Mouse (Mus musculus) yolk sac, embryonic 10.5 days (tissue): ENCODE results near the gene Galnt17.

Experiments
- DNase-seq: peaks from one replicate; pipeline ENCODE4 v3.0.0-alpha.2; 2017; ENCODE audit warnings: low spot score

Galnt17 gene

GRCm38 (mm10) chr5:130927138-130927793 lies 381.0 kb downstream of the Galnt17 start:
- DNase-seq, result no peak

GRCm38 (mm10) chr5:130925681-130926080 lies 382.6 kb downstream of the Galnt17 start:
- no peak for DNase-seq

- DNase-seq, result no peak
Observed at GRCm38 (mm10) chr5:130924245-130924827, 384.0 kb downstream of the Galnt17 start.

- DNase-seq, result no peak
Observed at GRCm38 (mm10) chr5:130919969-130920368, 388.3 kb downstream of the Galnt17 start.

- no peak for DNase-seq
Observed at GRCm38 (mm10) chr5:130914606-130915005, 393.7 kb downstream of the Galnt17 start.

GRCm38 (mm10) chr5:130911551-130911950 lies 396.7 kb downstream of the Galnt17 start:
- DNase-seq, result no peak

- no peak for DNase-seq
Observed at GRCm38 (mm10) chr5:130901736-130902135, 406.6 kb downstream of the Galnt17 start.

GRCm38 (mm10) chr5:130895991-130896390 lies 412.3 kb downstream of the Galnt17 start:
- DNase-seq, result no peak

GRCm38 (mm10) chr5:130891735-130892134 lies 416.6 kb downstream of the Galnt17 start:
- DNase-seq, result no peak

- no peak for DNase-seq
Observed at GRCm38 (mm10) chr5:130880331-130880730, 428.0 kb downstream of the Galnt17 start.

- DNase-seq, result no peak
Observed at GRCm38 (mm10) chr5:130875391-130875790, 432.9 kb downstream of the Galnt17 start.

GRCm38 (mm10) chr5:130871086-130871485 lies 437.2 kb downstream of the Galnt17 start:
- no peak for DNase-seq

- no peak for DNase-seq
Observed at GRCm38 (mm10) chr5:130869869-130870268, 438.4 kb downstream of the Galnt17 start.

GRCm38 (mm10) chr5:130862302-130862701 lies 446.0 kb downstream of the Galnt17 start:
- DNase-seq, result no peak

GRCm38 (mm10) chr5:130859736-130860135 lies 448.6 kb downstream of the Galnt17 start:
- no peak for DNase-seq

GRCm38 (mm10) chr5:130858706-130859105 lies 449.6 kb downstream of the Galnt17 start:
- DNase-seq, result peak; percentile 7

- peak; percentile 44 for DNase-seq
Observed at GRCm38 (mm10) chr5:130858148-130858547, 450.1 kb downstream of the Galnt17 start.

GRCm38 (mm10) chr5:130854430-130854829 lies 453.9 kb downstream of the Galnt17 start:
- no peak for DNase-seq

GRCm38 (mm10) chr5:130853371-130853770 lies 454.9 kb downstream of the Galnt17 start:
- peak; percentile 62 for DNase-seq

GRCm38 (mm10) chr5:130852182-130852581 lies 456.1 kb downstream of the Galnt17 start:
- DNase-seq, result peak; percentile 5

- DNase-seq, result no peak
Observed at GRCm38 (mm10) chr5:130849610-130850009, 458.7 kb downstream of the Galnt17 start.

- no peak for DNase-seq
Observed at GRCm38 (mm10) chr5:130848562-130848961, 459.7 kb downstream of the Galnt17 start.

GRCm38 (mm10) chr5:130825797-130826196 lies 482.5 kb downstream of the Galnt17 start:
- DNase-seq, result no peak
